Mouse (Mus musculus) splenic B cell, adult 2 months (primary cell): ENCODE measurements around the gene Cpxm1.

Source experiments
- DNase-seq: peaks from one replicate; pipeline ENCODE4 v3.0.0-alpha.2; 2011; ENCODE audit warnings: low read depth, low spot score
- H3K27me3 ChIP-seq: 2 replicates; pipeline ENCODE4 v1.6.1; 2012; ENCODE audit warnings: mild to moderate bottlenecking, low read length, moderate library complexity, mixed read lengths; ENCODE audit not compliant: control insufficient read depth, poor library complexity, insufficient read depth, severe bottlenecking
- H3K36me3 ChIP-seq: 2 replicates; pipeline ENCODE4 v1.6.1; 2012; ENCODE audit warnings: mild to moderate bottlenecking, low read length, moderate library complexity, mixed read lengths; ENCODE audit not compliant: control insufficient read depth, poor library complexity, insufficient read depth, severe bottlenecking

The Cpxm1 gene

DNA sequence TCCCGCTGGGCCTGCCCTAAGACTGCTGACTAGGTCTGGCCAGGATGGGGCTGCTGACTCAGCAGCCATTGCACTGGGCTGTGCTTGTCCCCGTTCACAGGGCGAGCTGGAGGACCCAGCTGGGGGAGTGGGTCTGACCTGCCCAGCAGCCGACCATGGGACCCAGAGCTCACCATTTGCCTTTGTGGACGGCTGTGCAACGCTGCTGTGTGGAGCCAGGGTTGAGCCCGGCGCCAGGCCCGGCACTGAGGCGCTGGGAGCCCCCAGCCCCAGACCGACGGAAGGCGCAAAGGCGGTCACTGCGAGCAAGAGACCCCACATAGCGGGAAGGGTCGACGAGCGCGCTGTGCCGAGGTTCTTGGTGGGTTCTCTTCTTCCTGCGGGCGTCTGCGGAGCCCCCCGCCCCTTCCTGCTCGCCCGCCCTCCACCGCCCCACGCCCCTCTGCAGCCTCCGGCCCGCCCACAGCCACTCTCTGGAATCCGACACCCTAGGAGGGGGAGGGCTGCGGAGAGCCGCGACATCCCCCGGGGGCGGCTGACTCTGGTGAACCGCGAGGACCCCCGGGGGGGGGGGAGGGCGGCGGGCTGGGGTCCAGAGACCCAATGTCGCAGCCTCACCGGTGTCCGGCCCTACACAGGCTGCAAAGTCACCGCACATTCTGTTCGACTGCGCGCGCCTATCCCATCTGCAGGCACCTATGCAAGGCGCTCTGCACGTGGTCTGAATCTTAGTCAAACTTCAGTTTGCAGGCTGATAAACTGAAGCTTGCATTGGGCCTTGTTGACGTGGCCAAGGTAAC is at the start of gene Cpxm1:
TSS of gene Cpxm1 (minus strand) at position 389 of the 800 bp plus-strand sequence.
- Histone ChIP-seq H3K27me3 (no peaks in the 10 kb centered on the region), H3K36me3 (no peaks in the 10 kb centered on the region)
- no peak for DNase-seq

DNA sequence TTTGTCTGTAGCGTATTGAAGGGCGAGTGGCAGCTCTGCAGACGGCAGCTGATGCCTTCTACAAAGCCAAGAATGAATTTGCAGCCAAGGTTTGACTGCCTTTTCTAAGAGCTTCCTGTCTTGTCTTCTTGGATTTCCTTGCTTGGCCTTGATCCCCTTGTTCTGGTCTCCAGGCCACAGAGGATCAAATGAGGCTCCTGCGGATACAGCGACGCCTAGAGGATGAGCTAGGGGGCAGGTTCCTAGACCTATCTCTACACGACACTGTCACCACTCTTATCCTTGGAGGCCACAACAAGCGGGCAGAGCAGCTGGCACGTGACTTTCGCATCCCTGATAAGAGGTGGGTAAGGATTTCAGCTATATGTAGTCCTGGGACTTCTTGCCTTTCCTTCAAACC is 44.8 kb upstream of the Cpxm1 start:
- Histone ChIP-seq H3K27me3 (no peaks in the 10 kb centered on the region), H3K36me3 (peaks cover 9% of the 10 kb centered on the region)
- DNase-seq = no peak

DNA sequence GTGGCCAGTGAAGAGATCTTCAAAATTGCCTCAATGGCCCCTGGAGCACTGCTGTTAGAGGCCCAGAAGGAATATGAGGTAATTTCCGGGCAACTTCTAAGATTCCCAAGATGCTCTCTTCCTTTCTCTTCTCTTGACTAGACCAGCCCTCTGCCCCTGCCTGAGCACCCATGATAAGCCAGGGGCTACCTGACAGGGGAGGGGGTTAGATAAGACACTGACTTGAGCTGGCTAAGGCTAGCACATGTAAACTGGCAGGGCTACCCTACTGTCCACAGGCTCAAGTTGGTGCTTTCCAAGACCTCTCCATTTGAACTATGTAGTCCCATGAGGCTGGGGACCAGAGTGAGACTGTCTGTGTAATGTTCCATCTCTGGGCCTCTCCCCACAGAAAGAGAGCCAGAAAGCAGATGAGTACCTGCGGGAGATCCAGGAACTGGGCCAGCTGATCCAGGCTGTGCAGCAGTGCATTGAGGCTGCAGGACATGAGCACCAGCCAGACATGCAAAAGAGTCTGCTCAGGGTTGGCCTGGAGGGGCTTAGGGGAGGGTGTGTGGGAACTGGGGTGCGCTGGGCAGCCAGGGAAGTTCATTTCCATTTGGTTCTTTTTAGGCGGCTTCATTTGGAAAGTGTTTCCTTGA is 42.6 kb upstream of the Cpxm1 start:
- peaks cover 9% of the 10 kb centered on the region for H3K36me3 ChIP-seq
- H3K27me3 ChIP-seq = no peaks in the 10 kb centered on the region
- no peak for DNase-seq

DNA sequence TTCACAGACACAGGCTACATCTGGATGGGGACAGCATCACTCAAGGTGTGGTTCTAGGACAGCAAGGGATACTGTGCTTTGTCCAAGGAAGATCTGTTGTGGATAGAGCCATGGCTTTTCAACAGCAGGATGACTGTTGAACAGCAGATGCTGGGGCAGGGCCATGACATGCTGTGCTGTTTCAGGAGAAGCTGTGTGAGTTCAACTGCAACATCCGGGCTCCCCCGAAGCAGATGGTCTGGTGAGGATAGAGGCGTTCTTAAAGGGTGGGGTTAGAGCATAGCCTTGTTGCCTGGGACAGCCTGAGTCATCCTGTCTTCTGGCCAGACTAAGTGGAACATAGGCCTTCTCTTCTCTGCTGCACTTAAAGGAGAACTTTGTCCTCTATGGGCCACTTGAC is 41.5 kb upstream of the Cpxm1 start:
- Histone ChIP-seq H3K36me3 (peaks cover 9% of the 10 kb centered on the region), H3K27me3 (no peaks in the 10 kb centered on the region)
- no peak for DNase-seq

DNA sequence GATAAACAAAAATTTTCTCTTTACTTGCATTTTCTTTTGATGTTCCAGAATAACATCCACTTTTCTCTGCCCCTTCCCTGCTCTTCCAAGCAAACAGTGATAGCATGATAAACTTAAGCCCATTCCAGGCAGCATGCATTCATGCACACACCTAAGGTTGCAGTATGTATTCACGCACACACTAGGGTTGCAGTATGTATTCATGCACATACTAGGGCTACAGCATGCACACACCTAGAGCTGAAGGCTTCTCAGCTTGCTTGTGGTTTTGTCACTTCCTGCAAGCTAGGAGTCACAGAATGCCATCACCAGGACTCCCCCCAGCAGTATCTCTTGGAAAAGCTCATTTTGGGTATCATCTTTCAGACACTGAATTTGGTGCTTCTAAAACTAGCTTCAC is 39.4 kb upstream of the Cpxm1 start:
- Histone ChIP-seq H3K36me3 (peaks cover 9% of the 10 kb centered on the region), H3K27me3 (no peaks in the 10 kb centered on the region)
- DNase-seq = no peak

DNA sequence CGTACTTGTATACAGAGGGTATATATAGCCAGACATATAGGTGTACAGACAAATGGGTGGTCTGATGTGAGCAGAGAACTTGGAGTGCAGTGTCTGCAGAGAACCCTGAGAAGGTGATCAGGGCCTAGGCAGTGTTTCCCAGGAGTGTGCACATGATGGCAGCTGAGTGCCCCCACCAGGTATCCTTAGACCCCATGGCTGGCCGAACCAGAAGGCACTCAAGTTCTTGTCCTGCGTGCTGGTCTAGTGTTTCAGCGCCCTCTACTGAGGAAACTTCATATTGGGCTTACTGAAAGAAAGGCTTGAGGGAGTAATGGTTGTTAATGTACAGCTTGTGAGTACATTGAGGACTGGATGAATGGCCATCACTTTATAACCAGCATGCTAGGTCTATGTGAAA is 35.8 kb upstream of the Cpxm1 start:
- Histone ChIP-seq H3K27me3 (no peaks in the 10 kb centered on the region), H3K36me3 (peaks cover 2% of the 10 kb centered on the region; the same call in 1 of the 2 replicates)
- DNase-seq = peak; percentile 80

DNA sequence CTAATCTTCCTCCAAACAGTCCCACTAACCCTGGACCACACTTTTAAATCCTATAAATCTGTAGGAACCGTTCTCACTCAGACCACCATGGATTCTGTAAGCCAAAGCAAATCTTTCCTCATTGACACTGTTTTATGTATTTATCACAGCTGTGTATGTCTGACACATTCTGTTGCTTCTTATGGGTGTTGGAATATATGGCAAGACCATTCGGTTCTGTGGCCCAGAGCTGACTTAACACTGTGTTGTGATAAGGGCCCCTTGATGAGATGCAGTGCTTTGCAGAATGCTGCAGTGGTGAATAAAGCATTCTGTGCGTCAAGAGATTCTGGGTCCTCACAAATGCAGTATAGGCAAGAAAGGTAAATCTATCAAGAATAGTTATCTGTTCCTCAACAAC is 34.8 kb upstream of the Cpxm1 start:
- H3K27me3 ChIP-seq = no peaks in the 10 kb centered on the region
- no peak for DNase-seq

DNA sequence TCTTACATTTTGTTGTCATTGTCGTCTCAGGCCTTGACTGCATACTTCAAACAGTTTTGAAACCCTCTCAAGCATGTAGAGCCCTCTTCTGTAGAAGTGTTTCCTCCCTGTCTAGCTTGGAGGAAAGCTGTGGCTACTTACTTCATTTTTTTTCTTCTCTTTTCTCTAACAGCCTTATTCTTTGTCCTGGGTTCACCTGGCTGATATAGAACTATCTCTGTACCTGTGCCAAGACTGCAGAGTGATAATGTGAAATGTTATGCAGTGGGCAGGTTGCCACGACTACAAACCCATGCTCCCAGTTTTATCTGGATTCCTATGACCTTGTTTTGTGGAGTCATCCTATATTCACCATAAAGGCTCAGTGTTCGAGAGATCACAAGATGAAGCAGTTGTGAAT is 33.1 kb upstream of the Cpxm1 start:
- no peaks in the 10 kb centered on the region; the same call in 1 of the 2 replicates for H3K36me3 ChIP-seq
- DNase-seq = peak; percentile 39
- H3K27me3 ChIP-seq = no peaks in the 10 kb centered on the region

More for the DNA sequence above, 34.8 kb upstream of the Cpxm1 start:
- no peaks in the 10 kb centered on the region; the same call in 1 of the 2 replicates for H3K36me3 ChIP-seq

DNA sequence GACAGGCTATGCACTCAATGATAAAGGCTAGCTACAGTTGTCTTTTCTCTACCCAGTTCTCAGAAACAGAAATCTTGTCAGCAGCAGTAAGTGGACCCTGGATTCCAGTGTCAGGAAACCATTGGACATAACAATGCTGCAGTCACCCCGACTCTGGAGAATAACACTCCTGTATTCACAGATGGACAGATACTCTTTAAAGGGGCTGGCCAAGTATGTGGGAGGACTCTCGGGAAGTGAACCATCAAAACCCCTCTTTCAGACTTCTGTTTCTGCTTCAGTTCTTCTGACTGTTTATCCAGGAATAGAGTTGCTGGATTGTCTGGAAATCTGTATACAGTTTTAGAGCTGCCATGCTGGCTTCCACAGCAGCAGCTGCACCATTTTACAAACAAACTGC is 32.5 kb upstream of the Cpxm1 start:
- Histone ChIP-seq H3K27me3 (no peaks in the 10 kb centered on the region), H3K36me3 (no peaks in the 10 kb centered on the region; the same call in 1 of the 2 replicates)
- DNase-seq = no peak

DNA sequence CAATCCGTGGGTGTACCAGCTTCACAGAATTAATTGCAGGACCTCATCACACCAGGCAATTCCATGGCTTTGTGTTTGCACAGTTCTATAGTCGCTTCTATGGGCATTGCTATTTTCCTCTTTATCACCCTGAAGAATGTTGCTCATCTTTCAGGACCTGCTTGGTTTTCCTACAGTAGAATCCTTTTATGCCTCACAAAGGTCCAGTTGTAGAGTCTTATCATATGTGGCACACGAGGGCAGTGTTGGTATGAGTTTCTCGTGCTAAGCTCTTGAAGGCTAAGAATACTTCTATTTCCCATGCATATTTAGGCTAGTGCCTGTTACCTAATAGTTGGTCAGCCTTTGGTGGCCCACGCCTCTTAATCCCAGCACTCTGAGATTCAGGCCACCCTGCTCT is 27.7 kb upstream of the Cpxm1 start:
- Histone ChIP-seq H3K36me3 (no peaks in the 10 kb centered on the region), H3K27me3 (no peaks in the 10 kb centered on the region)
- DNase-seq = peak; percentile 27

DNA sequence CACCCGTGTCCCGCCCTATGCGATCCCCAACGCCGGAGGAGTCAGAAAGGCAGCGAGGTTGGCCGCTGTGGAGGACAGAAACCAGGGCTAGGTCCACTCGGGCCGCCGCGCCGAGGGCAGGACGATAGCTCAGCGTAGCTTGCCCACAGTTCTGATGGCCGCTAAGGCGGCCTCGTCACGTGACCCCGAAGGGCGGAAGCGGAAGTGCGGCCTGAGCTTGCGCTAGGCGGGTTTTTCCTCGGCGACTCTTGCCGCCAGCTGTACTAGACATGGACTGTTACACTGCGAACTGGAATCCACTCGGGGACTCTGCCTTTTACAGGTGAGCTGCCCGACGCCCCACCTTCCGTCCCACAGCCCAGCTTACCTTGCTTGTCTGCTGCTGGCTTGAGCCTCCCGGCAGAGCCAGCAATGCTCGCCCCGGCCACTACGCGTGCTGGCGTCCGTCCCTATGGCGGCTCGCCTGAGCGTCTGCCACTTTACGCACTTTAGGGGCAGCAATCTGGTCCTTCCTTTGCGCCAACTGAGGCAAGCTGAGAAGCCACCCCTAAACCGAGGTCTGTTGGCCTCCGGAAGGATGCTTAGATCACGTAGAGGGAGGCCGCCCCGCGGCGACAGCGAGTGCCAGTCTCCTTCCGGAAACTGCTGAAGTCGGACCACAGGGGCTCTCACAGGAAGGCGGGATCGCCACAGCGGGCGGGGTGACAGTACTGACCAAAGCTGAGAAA is 26.9 kb upstream of the Cpxm1 start, which contains the start of the genes Vps16 and Pced1a:
TSS of gene Vps16 (plus strand) at position 214 of the 728 bp plus-strand sequence.
TSS of gene Pced1a (minus strand) at position 576 of the 728 bp plus-strand sequence.
- peak; percentile 93 for DNase-seq
- H3K27me3 ChIP-seq = no peaks in the 10 kb centered on the region
- no peaks in the 10 kb centered on the region for H3K36me3 ChIP-seq

DNA sequence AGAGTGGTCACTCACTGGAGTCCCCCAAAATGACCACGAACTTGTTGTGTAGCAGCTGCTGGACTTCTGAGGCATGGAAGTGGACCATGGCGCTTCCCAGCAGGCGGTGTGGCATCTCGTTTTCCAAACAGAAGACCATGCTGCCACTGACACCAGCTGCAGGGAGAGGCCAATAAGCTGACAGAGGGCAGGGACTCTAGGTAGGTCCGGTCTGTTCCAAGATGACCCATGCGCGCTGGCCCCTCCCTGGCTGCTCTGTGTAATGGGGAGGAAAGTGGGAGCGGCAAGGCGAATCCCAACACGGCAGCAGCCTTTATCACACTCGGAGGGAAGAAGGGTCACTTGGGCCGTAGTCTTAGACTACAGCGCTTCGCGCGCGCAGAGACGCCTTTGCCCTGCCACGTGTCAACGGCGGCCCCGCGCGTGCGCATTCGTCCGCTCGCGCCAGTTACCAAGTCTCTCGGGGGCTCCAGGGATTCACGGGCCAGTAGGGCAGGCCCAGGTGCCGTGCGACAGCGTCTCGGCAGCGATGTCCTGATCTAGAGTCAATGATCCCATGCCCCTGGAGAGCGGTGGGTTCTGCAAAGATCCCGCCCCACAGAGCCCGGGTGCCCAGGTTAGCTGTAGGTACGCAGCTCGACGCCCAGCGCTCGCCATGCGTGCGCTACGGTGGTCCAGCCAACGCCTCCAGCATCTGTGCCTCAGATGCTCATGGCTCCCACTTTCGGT is 26.2 kb upstream of the Cpxm1 start:
- peak; percentile 82 for DNase-seq
- Histone ChIP-seq H3K27me3 (no peaks in the 10 kb centered on the region), H3K36me3 (peaks cover 2% of the 10 kb centered on the region; the same call in 1 of the 2 replicates)

DNA sequence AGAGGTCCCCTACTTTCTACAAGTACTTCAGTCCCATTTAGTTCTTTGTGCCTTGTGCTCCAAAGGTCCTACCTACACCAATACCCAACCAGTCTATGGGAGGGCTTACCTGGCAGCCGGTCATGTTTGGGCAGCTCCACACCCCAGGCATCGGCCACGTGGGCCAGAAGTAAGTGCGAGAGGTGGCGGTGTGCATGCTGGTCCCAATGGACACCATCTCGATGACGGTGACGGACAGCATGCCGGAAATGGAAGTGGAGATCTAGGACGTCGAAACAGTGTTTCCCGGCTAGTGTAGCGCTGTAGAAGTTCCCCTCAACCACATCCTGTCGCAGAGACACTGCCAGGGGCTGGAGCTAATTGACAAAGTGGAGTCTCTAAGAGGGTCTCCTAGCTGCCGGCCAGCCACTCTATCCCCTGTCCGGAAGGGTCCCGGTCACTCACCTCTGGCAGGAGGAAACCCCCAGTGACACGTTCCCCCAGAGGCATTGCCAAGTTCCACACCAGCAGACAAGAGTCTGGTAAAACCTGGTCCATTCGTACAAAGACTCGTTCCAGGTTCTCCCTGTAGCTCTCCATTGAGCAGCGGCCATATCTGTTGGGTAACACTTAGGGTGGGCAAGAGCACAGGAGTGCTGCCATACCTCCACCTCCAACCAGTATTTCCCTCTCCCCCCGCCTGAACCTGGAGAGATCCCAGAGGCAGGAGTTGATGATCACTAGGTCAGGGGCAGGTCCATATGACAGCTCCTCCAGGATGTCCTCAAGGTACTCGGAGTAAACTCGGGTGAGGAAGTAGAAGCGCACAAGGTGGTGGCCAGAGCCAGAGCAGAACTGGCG is 24.6 kb upstream of the Cpxm1 start:
- DNase-seq = no peak
- Histone ChIP-seq H3K27me3 (no peaks in the 10 kb centered on the region), H3K36me3 (peaks cover 2% of the 10 kb centered on the region; the same call in 1 of the 2 replicates)
